Mouse (Mus musculus): ENCODE data around the gene Rps27l.

Gene Rps27l

DNA sequence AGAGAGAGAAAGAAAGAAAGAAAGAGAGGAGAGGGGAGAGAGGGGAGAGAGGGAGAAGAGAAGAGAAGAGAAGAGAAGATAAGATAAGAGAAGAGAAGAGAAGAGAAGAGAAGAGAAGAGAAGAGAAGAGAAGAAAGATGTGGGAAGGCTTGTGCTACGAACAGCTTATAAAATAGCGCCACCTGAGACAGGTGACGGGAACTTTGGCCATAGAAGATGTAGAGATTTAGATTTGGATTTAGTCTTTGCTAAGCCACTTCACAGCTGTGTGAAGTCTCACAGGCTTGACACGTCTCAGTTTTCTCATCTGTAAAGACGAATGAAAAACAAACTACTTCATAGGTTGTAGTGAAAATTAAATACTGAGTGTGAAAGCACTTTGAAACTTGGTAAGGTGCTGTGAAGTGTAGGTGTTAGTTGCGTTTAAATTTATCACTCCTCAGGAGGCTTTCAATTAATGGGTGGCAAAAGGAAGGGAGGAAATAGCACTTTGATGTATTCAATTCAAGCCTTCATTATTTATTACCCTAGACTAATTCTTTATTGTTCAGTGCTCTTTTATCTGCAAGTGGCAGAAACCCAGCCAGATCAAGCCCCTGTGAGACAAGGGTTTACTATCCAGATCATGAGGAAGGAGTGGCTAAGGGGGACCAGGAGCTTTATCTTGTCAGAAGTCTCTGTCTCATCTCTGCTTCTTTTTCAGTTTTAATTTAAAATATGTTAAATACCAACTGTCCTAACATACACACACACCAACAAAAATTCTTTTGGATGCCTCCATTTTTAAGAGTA is 25.2 kb upstream of the Rps27l start:
- peak; percentile 73 for DNase-seq (ENCODE audit: low read depth)

DNA sequence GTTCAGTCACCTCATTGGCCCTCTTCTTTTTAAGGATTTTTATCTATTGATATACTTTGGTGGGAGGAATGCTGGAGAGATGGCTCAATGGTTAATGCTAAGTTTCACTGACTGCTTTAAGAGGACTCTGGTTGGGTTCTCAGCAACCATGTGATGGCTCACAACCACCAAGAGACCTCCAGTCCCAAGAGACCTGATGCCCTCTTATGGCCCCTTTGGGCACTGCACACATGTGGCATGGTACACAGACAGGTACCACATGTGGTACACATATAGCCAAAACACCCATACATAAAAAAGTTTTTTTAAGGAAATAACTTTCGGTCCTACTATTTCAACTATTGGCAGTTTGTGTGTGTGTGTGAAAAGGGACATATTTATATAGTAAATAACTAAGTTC is 23.8 kb upstream of the Rps27l start:
- DNase-seq (ENCODE audit: low read depth) = peak; percentile 59

DNA sequence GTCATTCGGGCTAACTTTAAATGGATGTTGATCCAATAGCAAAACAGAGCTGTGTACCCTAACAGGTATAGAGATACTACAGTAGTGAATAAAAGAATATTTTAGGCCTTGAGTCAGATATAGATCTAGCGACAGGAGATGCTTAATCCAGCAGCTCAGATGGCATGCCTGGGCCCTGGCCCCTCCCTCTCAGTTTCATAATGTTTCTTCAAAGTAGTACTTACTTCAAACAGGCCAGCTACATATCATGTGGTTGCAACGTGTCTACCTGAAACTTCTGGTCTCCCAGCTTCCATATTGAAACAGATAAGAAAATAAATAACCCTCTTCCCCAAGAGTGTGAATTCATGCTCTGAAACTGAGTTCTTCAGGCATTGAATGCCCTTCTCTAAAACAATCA is 20.0 kb upstream of the Rps27l start:
- no peak for DNase-seq (ENCODE audit: low read depth)

DNA sequence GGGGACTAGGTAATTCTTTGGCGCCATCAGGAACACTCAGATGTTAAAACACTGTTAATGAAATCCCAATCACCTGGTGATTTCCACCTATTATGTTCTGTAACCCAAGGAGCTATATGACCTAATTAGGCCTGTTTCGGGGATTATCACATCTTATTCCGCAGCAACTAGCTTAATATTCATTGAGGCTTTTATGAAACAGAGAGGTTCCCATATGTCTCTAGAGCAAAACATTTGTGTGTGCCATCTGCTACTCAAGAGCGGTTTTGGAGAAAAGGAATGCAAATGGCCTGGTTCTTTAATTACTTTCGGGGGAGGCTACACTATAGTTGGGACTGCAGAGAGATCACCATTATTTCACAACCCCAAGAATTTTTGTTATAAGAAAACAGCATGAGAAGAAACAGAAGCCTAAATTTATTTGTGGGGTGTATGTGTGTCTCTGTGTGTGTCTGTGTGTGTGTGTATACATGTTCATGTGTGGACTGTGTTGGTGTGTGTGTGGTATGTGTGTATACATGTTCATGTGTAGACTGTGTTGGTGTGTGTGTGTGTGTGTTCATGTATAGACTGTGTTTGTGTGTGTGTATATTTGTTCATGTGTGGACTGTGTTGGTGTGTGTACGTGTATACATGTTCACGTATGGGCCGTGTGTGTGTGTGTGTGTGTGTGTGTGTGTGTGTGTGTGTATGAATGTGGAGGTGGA is 18.0 kb upstream of the Rps27l start:
- no peak for DNase-seq (ENCODE audit: low read depth)

DNA sequence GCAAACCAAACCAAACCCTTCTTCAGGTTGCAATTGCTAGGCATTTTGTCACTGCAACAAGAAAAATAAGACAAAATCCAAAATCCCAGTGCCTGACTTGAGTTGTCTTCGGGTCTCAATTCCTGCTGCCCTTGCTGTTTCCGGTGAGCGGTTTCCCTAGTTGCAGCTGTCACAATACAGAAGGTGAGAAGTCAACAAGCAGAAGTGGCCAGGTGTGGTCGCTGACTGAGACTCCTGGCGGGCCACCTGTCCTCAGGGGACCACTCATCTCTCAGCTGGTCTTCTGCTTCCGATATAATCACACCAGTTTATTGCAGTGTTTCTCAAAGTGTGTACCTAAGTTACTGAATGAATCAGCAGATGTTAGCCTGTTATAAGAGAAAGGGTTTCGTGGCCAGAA is 15.5 kb upstream of the Rps27l start:
- DNase-seq (ENCODE audit: low read depth) = no peak

DNA sequence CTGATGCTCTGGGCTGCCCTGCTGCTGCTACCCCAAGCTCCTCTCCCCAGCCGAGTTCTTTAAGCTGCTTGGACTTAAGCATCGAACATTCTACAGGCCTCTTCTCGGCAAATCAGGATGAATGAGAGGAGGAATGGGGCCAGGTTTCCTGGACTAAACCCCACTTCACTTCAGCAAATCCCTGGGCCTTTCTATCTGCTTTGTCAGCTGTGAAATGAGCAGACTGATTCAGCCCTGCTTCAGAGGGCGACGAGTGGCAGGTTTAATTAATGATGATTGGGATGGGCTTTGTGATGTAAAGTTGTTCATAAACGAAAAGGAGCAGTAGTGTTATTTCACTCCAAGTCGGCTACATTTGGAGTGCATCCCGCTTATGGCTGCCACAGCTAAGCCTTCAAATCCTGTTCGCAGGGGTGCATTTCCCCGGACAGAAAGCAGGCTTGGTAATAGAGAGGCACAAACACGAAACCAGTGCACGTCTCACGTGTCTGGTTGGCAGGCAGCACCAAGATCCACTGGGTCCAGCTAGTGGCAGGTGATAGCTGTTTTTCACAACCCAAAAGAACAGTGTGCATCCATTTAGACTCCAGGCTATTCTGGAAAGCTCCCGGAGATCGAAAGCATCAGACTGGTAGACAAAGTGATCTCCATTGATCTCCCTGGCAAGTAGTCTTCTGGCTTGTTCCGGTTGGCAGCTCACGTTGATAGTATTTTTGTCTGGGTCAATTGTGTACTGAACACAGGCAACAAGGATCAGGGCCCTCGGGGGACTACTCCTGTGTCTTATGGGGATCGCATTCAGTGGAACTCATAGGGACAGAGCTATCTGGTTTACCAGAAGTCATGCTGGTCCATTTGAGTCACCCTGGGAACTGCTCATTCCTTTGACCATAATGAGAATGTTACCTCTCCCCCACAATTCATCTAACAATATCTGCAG is 11.7 kb upstream of the Rps27l start:
- no peak for DNase-seq (ENCODE audit: low read depth)

DNA sequence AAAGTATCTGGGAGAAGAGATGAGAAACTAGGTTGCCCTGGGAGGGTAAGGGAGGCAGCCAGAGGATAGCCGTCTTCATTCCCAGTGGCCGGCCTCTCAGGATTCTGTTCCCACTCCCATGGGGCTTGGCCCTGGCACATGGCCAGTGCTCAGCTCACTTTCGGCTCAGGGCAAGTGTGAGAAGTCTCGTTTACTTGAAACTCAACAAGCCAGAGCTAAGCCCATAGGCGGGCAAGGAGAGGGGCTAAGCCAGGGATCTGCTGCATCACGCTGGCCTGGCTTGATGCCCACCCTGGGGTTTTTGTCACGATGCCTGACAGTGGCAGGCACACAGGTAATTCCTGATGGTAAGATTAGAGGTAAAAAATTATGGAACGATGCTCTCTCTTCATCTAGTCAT is 8.4 kb upstream of the Rps27l start:
- DNase-seq (ENCODE audit: low read depth) = no peak

DNA sequence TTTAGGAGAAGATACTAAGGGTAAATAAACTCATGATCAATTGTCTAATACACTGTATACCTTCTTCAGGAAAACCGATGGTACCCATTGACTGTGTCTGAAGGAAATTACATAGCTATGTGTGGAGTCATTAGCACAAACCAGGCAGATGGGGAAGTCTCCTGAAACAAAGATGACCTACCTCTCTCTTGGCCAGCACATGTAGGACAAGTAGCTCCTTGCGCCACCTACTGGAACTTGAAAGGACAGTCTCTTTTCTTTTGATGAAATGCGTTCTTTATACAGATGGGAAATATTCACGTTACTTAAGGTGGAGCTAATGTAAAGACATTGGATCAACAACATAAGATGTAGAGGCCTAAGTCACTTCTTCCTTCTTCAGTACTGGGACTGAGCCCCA is 7.0 kb upstream of the Rps27l start:
- peak; percentile 89 for DNase-seq (ENCODE audit: low read depth)

DNA sequence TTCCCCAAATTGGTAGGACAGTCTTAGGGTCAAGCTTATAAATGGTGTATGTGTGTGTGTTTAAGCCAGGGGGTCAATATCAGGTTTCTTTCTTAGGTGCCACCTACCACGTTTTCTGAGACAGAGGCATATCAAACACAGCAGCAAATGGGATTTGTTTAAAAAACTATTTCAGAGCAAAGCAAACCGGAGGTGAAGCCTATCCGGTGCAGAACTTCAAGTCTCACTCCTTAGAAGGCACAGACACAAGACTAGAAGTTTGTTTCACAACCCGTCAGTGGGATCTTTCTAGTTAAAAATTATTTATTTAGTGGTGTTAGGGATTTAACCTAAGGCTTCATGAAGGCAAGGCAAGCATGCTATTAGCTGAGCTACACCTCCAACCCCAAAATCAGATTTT is 725 bp upstream of the Rps27l start:
- no peak for DNase-seq (ENCODE audit: low read depth)

DNA sequence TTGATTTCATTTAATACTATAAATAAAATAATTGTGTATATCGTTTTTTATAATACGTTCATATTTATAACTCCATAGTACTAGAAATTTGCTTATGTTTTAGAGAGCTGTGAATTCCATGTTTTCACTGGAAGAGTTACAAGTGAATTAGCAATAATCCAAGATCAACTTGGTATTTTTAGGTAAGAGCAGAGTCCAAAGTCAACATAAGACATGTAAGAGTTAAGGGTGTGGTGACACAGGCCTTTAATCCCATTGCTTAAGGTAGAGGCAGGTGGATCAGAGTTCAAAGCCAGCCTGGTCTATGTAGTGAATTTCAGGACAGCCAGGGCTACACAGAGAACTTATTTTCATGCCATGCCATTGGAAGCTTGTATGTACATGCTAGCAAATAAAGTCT is 2.6 kb downstream of the Rps27l start:
- DNase-seq (ENCODE audit: low read depth) = no peak

DNA sequence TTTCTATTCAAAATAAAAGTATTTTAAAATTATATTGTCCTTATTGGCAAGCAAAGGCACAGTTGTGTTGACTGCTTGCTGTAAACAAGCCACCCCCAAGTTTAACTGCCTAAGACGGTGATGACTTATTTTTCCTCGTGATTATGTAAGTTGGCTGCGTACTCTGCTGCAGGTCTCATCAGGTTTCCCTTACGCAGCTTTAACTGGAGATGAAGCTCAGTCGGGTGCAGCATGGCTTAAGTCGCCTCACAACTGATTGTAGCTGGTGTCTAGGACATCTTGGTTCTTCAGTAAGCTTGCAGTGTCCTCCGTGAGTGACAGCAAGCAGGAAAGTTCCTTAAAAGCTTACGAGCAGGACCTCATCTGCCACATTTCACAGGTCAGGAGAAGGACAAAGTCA is 6.4 kb downstream of the Rps27l start:
- no peak for DNase-seq (ENCODE audit: low read depth)

DNA sequence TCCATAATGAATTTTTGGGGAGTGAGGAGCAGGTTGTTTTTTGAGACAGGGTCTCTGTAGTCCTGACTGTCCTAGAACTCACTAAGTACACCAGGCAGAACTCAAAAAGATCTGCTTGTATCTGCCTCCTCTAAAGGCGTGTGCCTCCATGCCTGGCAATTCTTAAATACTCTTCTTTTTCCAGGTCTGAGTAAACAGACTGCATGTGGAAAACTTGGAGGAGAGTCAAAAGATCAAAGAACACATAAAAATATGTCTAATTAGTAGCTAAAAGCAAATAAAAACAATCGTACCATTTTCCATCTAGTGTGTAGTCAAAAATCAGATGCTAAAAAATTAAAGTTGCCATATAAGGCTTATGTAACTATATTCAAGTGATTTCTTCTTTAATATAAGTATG is 7.0 kb downstream of the Rps27l start:
- no peak for DNase-seq (ENCODE audit: low read depth)

DNA sequence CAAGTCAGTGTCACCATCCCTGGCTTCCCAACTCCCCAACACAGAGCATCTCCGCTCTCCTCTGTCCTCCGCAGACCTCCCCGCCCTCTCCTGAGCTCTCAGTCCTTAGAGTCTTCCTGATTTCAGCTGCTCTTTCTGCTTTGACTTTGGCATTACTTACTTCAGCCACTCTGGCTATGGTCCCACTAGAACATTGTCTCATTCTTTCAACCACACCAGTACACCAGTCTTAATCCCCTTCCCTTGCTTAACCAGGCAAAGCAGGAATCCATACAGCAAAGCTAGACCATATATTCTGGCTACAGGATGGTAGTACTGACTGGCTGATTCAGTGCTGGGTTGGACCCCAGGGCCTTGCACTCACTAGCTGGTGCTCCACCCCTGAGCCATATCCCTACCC is 11.6 kb downstream of the Rps27l start:
- DNase-seq (ENCODE audit: low read depth) = no peak

DNA sequence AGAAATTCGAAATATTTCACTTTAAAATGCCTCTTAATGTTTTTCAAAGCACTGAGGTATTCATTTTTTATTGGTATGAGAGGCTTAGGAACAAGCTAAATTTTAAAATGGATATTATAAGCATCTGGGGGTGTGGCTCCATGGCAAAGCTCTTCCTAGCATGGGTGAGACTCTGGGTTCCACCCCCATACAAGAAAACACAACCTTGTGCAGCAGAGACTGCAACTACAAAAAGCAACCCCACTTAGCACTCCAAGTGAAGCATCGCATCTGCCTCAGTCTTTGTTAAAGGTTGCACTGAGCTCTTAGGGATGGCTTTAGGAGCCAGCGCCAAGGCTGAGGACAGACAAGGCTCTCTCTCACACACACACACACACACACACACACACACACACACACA is 15.6 kb downstream of the Rps27l start:
- no peak for DNase-seq (ENCODE audit: low read depth)

DNA sequence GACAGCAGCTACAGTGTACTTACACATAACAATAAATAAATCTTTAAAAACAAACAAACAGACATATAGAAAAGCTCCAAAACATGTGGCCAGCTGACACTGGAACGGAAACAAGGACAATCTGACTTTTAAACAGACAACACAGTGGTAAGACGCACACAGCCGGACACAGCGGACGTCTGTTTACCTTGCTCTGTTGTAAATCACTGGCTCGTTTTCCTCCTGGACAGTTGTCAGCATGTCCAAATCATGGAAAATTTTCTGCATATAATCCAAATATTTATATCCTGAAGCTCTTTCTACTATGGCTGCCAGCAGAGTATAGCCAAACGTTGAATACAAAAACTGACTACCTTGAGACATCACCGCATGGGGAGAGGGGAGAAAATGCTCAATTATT is 21.6 kb downstream of the Rps27l start:
- DNase-seq (ENCODE audit: low read depth) = no peak

DNA sequence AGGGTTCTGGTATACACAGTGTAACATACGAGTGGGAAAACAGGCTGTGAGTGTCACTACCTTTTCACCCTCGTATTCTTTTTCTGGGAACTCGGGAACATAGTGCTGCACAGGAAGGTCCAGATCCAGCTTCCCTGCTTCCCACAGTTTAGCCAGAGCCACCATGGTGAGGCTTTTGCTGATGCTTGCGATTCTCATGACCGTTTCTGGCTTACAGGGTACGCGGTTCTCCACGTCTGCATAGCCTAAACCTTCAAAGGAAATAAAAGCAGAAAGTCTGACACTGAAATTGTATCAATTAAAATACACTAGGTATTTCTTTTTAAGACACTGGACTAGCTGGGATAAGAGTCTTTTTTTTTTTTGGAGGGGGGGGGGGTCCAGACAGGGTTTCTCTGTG is 25.2 kb downstream of the Rps27l start:
- DNase-seq (ENCODE audit: low read depth) = no peak

DNA sequence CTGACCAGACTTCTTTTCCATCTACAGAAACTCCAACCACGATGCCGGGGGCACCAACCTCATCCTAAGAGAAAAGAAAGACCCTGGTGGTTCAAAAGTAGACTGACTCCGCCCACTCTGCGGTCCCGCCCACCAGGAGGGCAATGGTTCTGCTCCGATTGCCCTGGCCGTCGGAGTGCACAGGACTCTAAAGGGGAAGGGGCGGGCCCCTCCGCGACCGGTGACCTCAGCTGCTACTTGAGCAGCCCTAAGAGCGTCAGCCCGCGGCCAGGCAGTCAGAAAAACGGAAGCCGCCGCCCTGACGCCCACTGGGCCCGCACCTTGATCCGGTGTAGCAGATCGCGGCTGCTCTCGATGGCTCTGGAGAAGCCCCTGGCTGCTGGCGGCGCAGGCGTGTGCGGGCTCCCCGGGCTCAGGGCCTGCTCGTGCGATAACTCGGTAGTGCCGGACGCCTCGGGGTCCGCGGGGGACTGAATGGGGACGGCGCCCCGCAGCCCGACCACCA is 28.9 kb downstream of the Rps27l start:
- peak; percentile 92 for DNase-seq (ENCODE audit: low read depth)

DNA sequence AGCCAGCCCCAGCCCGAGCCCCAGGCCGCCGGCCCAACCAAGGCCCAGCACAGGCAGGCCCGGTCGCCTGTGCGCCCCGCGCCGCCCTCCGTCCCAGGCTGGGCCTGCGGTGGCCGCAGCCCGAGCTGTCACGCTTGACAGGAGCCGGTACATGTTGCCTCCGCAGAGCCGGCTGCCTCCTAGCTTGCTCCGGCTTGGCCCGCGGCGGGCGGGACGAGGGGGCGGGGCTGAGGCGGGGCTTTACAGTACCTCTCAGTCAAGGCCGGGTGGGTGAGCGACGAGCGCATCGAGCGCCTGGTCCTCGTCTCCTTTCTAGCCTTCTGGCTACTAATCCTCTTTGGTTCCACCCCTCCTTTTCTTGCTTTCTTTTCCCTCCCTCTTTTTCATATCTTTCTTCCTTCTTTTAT is 29.4 kb downstream of the Rps27l start, which contains the start of gene Lactb:
Gene Lactb (minus strand): TSS at position 246 of the 407 bp plus-strand sequence.
- DNase-seq (ENCODE audit: low read depth) = peak; percentile 92

DNA sequence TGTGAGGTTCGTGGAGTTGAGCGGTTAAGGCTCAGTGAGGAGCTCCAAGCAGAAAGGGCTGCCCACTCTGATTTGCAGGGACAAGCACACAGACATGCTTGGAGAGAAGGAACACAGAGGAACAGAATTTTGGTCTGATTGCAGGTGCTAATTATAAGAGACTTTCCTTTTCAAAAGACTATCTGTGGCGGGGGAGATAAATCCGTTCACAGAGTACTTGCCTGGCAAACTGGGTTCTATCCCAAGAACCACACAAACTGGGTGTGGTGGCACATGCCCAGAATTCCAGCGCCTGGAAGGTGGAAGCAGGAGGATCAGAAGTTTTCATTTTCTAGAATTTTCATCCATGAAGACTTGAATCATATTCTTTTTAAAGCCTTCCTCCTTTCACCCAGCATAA is 31.2 kb downstream of the Rps27l start:
- DNase-seq (ENCODE audit: low read depth) = no peak

DNA sequence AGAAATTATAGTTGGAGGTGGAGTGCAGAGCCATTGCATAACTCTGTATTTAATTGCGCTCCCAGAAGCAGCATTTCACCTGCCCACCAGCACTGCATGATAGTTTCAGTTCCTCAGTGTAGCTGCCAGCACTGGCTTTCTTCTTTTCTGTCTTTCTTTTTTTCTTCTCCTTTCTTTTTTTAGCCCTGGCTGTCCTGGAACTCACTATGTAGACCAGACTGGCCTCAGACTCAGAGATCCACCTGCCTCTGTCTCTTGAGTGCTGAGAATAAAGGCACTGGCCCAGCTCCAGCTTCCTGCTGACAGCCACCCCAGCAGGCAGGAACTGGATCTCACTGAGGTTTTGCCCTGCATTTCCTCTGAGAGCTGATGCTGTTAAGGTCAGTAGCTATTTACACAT is 32.1 kb downstream of the Rps27l start:
- DNase-seq (ENCODE audit: low read depth) = no peak

DNA sequence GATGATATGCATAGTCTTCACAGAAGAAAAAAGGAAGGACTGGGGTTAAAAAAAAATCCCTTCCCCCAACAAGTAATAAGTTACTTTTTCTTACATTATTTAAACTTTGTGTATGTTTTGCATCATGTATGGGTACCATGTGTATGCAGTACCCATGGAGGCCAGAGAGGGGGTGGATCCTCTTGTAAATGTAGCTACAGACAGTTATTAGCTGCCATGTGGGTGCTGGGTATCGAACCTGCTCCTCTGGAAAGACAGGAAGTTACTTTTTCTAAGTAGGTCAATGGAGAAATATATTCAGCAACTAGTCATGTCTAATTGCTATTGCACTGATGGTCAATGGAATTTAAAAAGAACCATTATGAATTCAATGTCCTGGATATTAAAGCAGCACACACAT is 32.6 kb downstream of the Rps27l start:
- DNase-seq (ENCODE audit: low read depth) = peak; percentile 35

DNA sequence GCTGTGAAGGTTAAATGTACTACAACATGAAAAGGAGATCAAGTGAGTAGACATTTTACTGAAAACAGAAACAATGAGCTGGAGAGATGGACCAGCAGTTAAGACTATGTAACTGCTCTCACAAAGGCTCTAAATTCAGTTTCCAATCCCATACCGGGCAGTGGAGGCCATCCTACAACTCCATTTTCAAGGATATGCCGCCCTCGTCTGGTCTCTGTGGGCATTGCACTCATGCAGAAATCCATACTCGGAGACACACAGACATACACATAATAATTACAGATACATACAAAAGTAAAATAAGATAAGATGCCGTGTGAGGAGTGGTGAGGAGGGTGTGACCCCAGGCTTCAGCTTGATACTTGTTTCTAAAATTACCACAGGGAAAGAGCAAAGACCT is 34.6 kb downstream of the Rps27l start:
- DNase-seq (ENCODE audit: low read depth) = peak; percentile 90
